Mouse (Mus musculus) liver, embryonic 16.5 days (tissue): ENCODE measurements around the gene Prrg1. TPM values are rescaled to one million over a fixed set of nuclear protein-coding genes. Genes with fewer than 3 reads are reported as not detected.

Experiments used
- ATAC-seq: fragments of 200-750 bp; cut with Nextera tagmentation; 2 replicates; pipeline ENCODE4 v1.8.0; 2017; ENCODE audit warnings: low read depth, mild to moderate bottlenecking, moderate number of reproducible peaks, moderate library complexity
- H3K27ac ChIP-seq: fragments of 300-500 bp; sonication (generic); 2 replicates; pipeline ENCODE4 v1.5.1; 2014; ENCODE audit warnings: mild to moderate bottlenecking, low read length
- H3K27me3 ChIP-seq: fragments of 300-500 bp; sonication (generic); 2 replicates; pipeline ENCODE4 v1.6.1; 2014; ENCODE audit warnings: low read depth, low read length, mixed read lengths; ENCODE audit not compliant: control insufficient read depth, insufficient read depth
- H3K36me3 ChIP-seq: fragments of 300-500 bp; sonication (generic); 2 replicates; pipeline ENCODE4 v1.6.1; 2014; ENCODE audit warnings: mild to moderate bottlenecking; ENCODE audit not compliant: control insufficient read depth, insufficient read depth
- H3K4me1 ChIP-seq: fragments of 300-500 bp; sonication (generic); 2 replicates; pipeline ENCODE4 v1.6.1; 2014; ENCODE audit warnings: low read depth, low read length, mixed read lengths; ENCODE audit not compliant: control insufficient read depth
- H3K4me2 ChIP-seq: fragments of 300-500 bp; sonication (generic); 2 replicates; pipeline ENCODE4 v1.6.1; 2014; ENCODE audit warnings: low read depth, low read length, mixed read lengths
- H3K4me3 ChIP-seq: fragments of 300-500 bp; sonication (generic); 2 replicates; pipeline ENCODE4 v1.5.1; 2014; ENCODE audit warnings: low read depth, mild to moderate bottlenecking, low read length
- H3K9ac ChIP-seq: fragments of 300-500 bp; sonication (generic); 2 replicates; pipeline ENCODE4 v1.6.1; 2014; ENCODE audit warnings: low read depth, low read length
- H3K9me3 ChIP-seq: fragments of 300-500 bp; sonication (generic); replicated peaks from 2 replicates; pipeline ENCODE4 v1.6.1; 2016; ENCODE audit warnings: low read length; ENCODE audit not compliant: control insufficient read depth
- WGBS: fragments of 180-500 bp; shearing (Covaris S2); extraction: QIAGEN DNeasy Blood & Tissue Kit; methylation state at CpG from one replicate; pipeline ENCODE4 v1.1.7; 2014; ENCODE audit not compliant: insufficient replicate concordance; 5-methylcytosine and 5-hydroxymethylcytosine counted together
- polyA plus RNA-seq: library from polyadenylated mRNA; unstranded; fragments of >200 nt; fragmentation: Nextera tagmentation; extraction: Ambion mirVana; gene quantifications from 2 replicates; pipeline ENCODE4 v1.2.1, GENCODE M21; 2015

Gene Prrg1
- polyA plus RNA-seq: 1.7 and 1.9 TPM in 2 replicates

GRCm38 (mm10) chrX:78583202-78584004 is at the start of gene Prrg1:
Prrg1 (minus strand) TSS chrX:78583896.
- Histone ChIP-seq H3K27ac (peak within 1 kb of the TSS; percentile 63), H3K4me3 (peak within 1 kb of the TSS; percentile 65), H3K27me3 (no peaks in the 10 kb centered on the region), H3K9me3 (no peaks in the 10 kb centered on the region), H3K9ac (peak within 1 kb of the TSS; percentile 57), H3K4me2 (peak within 1 kb of the TSS; percentile 55), H3K4me1 (no peaks in the 10 kb centered on the region), H3K36me3 (no peaks in the 10 kb centered on the region)
- peak; percentile 89 for ATAC-seq
- WGBS: 14% methylated on average over 35 of the region's 36 CpGs

GRCm38 (mm10) chrX:78605814-78606213 is 22.1 kb upstream of the Prrg1 start:
- no peak overlapping the region for H3K4me3 ChIP-seq
- no peaks in the 10 kb centered on the region for H3K9me3 ChIP-seq
- no peaks in the 10 kb centered on the region for H3K36me3 ChIP-seq
- WGBS: 43% methylated on average over 2 of the region's 2 CpGs
- no peaks in the 10 kb centered on the region for H3K27me3 ChIP-seq
- no peak overlapping the region for H3K27ac ChIP-seq
- H3K4me1 ChIP-seq: no peaks in the 10 kb centered on the region
- no peak overlapping the region for H3K9ac ChIP-seq
- ATAC-seq: no peak
- no peak overlapping the region for H3K4me2 ChIP-seq

GRCm38 (mm10) chrX:78593138-78593537 is 9.4 kb upstream of the Prrg1 start:
- H3K4me1 ChIP-seq: no peaks in the 10 kb centered on the region
- H3K27ac ChIP-seq: no peak overlapping the region
- no peaks in the 10 kb centered on the region for H3K9me3 ChIP-seq
- ATAC-seq: no peak
- 38% methylated on average over 2 of the region's 2 CpGs for WGBS
- no peak overlapping the region for H3K4me2 ChIP-seq
- H3K9ac ChIP-seq: no peak overlapping the region
- no peaks in the 10 kb centered on the region for H3K36me3 ChIP-seq
- no peak overlapping the region for H3K4me3 ChIP-seq
- H3K27me3 ChIP-seq: no peaks in the 10 kb centered on the region

- Histone ChIP-seq H3K27ac (0 out of 2 replicates have a peak overlapping the region, but pooled peaks have one; percentile 63), H3K27me3 (no peaks in the 10 kb centered on the region), H3K4me2 (peak overlapping the region; percentile 55), H3K36me3 (no peaks in the 10 kb centered on the region), H3K9ac (0 out of 2 replicates have a peak overlapping the region, but pooled peaks have one; percentile 57), H3K9me3 (no peaks in the 10 kb centered on the region), H3K4me3 (peak overlapping the region; percentile 65), H3K4me1 (no peaks in the 10 kb centered on the region)
- WGBS: 26% methylated on average over 12 of the region's 21 CpGs
- peak; percentile 61 for ATAC-seq
These were observed 868 bp downstream of the Prrg1 start for GRCm38 (mm10) chrX:78582854-78583201.

GRCm38 (mm10) chrX:78563451-78563850 is 20.2 kb downstream of the Prrg1 start:
- Histone ChIP-seq H3K4me3 (no peak overlapping the region), H3K27me3 (no peaks in the 10 kb centered on the region), H3K9ac (no peak overlapping the region), H3K4me2 (no peak overlapping the region), H3K36me3 (no peaks in the 10 kb centered on the region), H3K27ac (no peak overlapping the region), H3K4me1 (no peaks in the 10 kb centered on the region), H3K9me3 (no peaks in the 10 kb centered on the region)
- no peak for ATAC-seq
- WGBS: 41% methylated on average over 2 of the region's 2 CpGs

- ATAC-seq: 0 out of 2 replicates have a peak, but pooled peaks have one; percentile 35
These were observed 30.3 kb downstream of the Prrg1 start for GRCm38 (mm10) chrX:78553399-78553798.

GRCm38 (mm10) chrX:78552704-78553103 is 31.0 kb downstream of the Prrg1 start:
- H3K9ac ChIP-seq: no peak overlapping the region
- H3K36me3 ChIP-seq: no peaks in the 10 kb centered on the region
- no peaks in the 10 kb centered on the region; the same call in 1 of the 2 replicates for H3K4me1 ChIP-seq
- H3K27ac ChIP-seq: no peak overlapping the region
- peak; percentile 66 for ATAC-seq
- no peak overlapping the region for H3K4me2 ChIP-seq
- no peaks in the 10 kb centered on the region for H3K9me3 ChIP-seq
- WGBS: 38% methylated on average over 1 of the region's 1 CpGs
- H3K27me3 ChIP-seq: no peaks in the 10 kb centered on the region
- no peak overlapping the region for H3K4me3 ChIP-seq

More at GRCm38 (mm10) chrX:78553399-78553798, 30.3 kb downstream of the Prrg1 start:
- Histone ChIP-seq H3K9ac (no peak overlapping the region), H3K4me1 (no peaks in the 10 kb centered on the region; the same call in 1 of the 2 replicates), H3K4me2 (no peak overlapping the region), H3K4me3 (no peak overlapping the region), H3K27ac (no peak overlapping the region), H3K36me3 (no peaks in the 10 kb centered on the region), H3K9me3 (no peaks in the 10 kb centered on the region), H3K27me3 (no peaks in the 10 kb centered on the region)
- 43% methylated on average over 2 of the region's 2 CpGs for WGBS

- H3K4me2 ChIP-seq: no peak overlapping the region
- H3K4me3 ChIP-seq: no peak overlapping the region
- no peaks in the 10 kb centered on the region for H3K9me3 ChIP-seq
- H3K36me3 ChIP-seq: no peaks in the 10 kb centered on the region
- 83% methylated on average over 1 of the region's 1 CpGs for WGBS
- no peak overlapping the region for H3K9ac ChIP-seq
- no peak overlapping the region for H3K27ac ChIP-seq
- ATAC-seq: no peak
- no peaks in the 10 kb centered on the region for H3K27me3 ChIP-seq
- H3K4me1 ChIP-seq: no peaks in the 10 kb centered on the region
These were observed 36.0 kb downstream of the Prrg1 start for GRCm38 (mm10) chrX:78547696-78548095.

- Histone ChIP-seq H3K4me3 (no peak overlapping the region), H3K9me3 (no peaks in the 10 kb centered on the region), H3K9ac (no peak overlapping the region), H3K27ac (no peak overlapping the region), H3K4me1 (no peaks in the 10 kb centered on the region), H3K36me3 (no peaks in the 10 kb centered on the region), H3K4me2 (no peak overlapping the region), H3K27me3 (no peaks in the 10 kb centered on the region)
- no peak for ATAC-seq
These were observed 44.0 kb downstream of the Prrg1 start for GRCm38 (mm10) chrX:78539734-78540133.
